Mouse (Mus musculus): ENCODE measurements around the gene Pzp. TPM values are rescaled to one million over a fixed set of nuclear protein-coding genes. Genes with fewer than 3 reads are reported as not detected.

Pzp gene
- polyA plus RNA-seq, 1 experiment from 2014 or later = not detected

- WGBS = 10% methylated on average over 12 of the region's 12 CpGs
- no peak overlapping the region for H3K9ac ChIP-seq
Measured at GRCm38 (mm10) chr6:128469451-128469850, 57.1 kb downstream of the Pzp start.

GRCm38 (mm10) chr6:128467298-128467697, 59.2 kb downstream of the Pzp start:
- WGBS = 51% methylated on average over 2 of the region's 2 CpGs
- Histone ChIP-seq H3K27me3 (no peaks in the 10 kb centered on the region), H3K4me3 (no peak overlapping the region), H3K4me2 (no peak overlapping the region), H3K27ac (no peak overlapping the region), H3K9ac (no peak overlapping the region), H3K9me3 (replicated peaks) (no peaks in the 10 kb centered on the region), H3K36me3 (ENCODE audit: poor library complexity, severe bottlenecking) (no peaks in the 10 kb centered on the region), H3K4me1 (peaks cover 11% of the 10 kb centered on the region)
- no peak for ATAC-seq

More at GRCm38 (mm10) chr6:128469451-128469850, 57.1 kb downstream of the Pzp start:
- Histone ChIP-seq H3K27ac (no peak overlapping the region), H3K4me3 (no peak overlapping the region), H3K4me1 (peaks cover 11% of the 10 kb centered on the region), H3K4me2 (no peak overlapping the region), H3K27me3 (no peaks in the 10 kb centered on the region), H3K9me3 (replicated peaks) (no peaks in the 10 kb centered on the region), H3K36me3 (ENCODE audit: poor library complexity, severe bottlenecking) (no peaks in the 10 kb centered on the region)
- no peak for ATAC-seq

GRCm38 (mm10) chr6:128466563-128466962, 60.0 kb downstream of the Pzp start:
- no peak for ATAC-seq
- H3K9ac ChIP-seq = no peak overlapping the region
- H3K36me3 ChIP-seq (ENCODE audit: poor library complexity, severe bottlenecking) = no peaks in the 10 kb centered on the region
- no peaks in the 10 kb centered on the region for H3K27me3 ChIP-seq
- no peak overlapping the region for H3K4me2 ChIP-seq
- H3K4me1 ChIP-seq = peaks cover 11% of the 10 kb centered on the region
- H3K9me3 ChIP-seq (replicated peaks) = no peaks in the 10 kb centered on the region
- 68% methylated on average over 3 of the region's 3 CpGs for WGBS
- H3K4me3 ChIP-seq = no peak overlapping the region
- H3K27ac ChIP-seq = no peak overlapping the region

GRCm38 (mm10) chr6:128466043-128466442, 60.5 kb downstream of the Pzp start:
- H3K9me3 ChIP-seq (replicated peaks) = no peaks in the 10 kb centered on the region
- peaks cover 11% of the 10 kb centered on the region for H3K4me1 ChIP-seq
- H3K4me2 ChIP-seq = no peak overlapping the region
- peak; percentile 70 for ATAC-seq
- H3K27me3 ChIP-seq = no peaks in the 10 kb centered on the region
- H3K4me3 ChIP-seq = no peak overlapping the region
- 23% methylated on average over 6 of the region's 7 CpGs for WGBS
- H3K9ac ChIP-seq = no peak overlapping the region
- no peak overlapping the region for H3K27ac ChIP-seq
- no peaks in the 10 kb centered on the region for H3K36me3 ChIP-seq (ENCODE audit: poor library complexity, severe bottlenecking)

GRCm38 (mm10) chr6:128464996-128465395, 61.5 kb downstream of the Pzp start:
- no peak for ATAC-seq
- Histone ChIP-seq H3K9ac (no peak overlapping the region), H3K36me3 (ENCODE audit: poor library complexity, severe bottlenecking) (no peaks in the 10 kb centered on the region), H3K4me2 (no peak overlapping the region), H3K4me3 (no peak overlapping the region), H3K4me1 (peaks cover 11% of the 10 kb centered on the region), H3K27me3 (no peaks in the 10 kb centered on the region), H3K27ac (no peak overlapping the region), H3K9me3 (replicated peaks) (no peaks in the 10 kb centered on the region)
- 90% methylated on average over 4 of the region's 4 CpGs for WGBS

DNA sequence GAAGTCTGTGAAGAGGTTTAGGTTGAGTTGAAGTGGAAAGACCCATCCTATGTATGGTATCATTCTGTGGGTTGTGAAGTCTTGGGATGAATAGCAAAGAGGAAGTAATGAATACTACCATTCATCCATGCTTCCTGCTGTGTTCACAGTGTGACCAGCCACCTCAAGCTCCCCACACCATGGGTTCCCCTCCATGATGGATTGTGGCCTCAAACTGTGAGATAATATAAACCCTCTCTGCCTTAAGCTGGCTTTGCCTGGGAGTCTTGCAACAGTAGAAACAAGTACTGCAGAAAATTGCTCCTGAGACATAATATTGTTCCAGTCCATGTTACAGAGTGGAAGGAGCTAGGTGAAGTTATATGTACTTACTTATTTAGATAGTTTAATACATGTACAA, 64.9 kb downstream of the Pzp start:
- H3K4me2 ChIP-seq = no peak overlapping the region
- H3K27me3 ChIP-seq = no peaks in the 10 kb centered on the region
- peaks cover 10% of the 10 kb centered on the region for H3K4me1 ChIP-seq
- no peaks in the 10 kb centered on the region for H3K36me3 ChIP-seq (ENCODE audit: poor library complexity, severe bottlenecking)
- no peak overlapping the region for H3K4me3 ChIP-seq
- ATAC-seq = no peak
- H3K27ac ChIP-seq = no peak overlapping the region
- H3K9me3 ChIP-seq (replicated peaks) = no peaks in the 10 kb centered on the region
- no peak overlapping the region for H3K9ac ChIP-seq

GRCm38 (mm10) chr6:128460729-128461503, 65.6 kb downstream of the Pzp start:
- Histone ChIP-seq H3K36me3 (ENCODE audit: poor library complexity, severe bottlenecking) (no peaks in the 10 kb centered on the region), H3K27ac (no peak overlapping the region), H3K27me3 (no peaks in the 10 kb centered on the region), H3K9ac (no peak overlapping the region), H3K9me3 (replicated peaks) (no peaks in the 10 kb centered on the region), H3K4me1 (peaks cover 3% of the 10 kb centered on the region), H3K4me3 (no peak overlapping the region), H3K4me2 (no peak overlapping the region)
- ATAC-seq = no peak
- WGBS = 77% methylated on average over 14 of the region's 14 CpGs

GRCm38 (mm10) chr6:128460321-128460720, 66.2 kb downstream of the Pzp start:
- 33% methylated on average over 2 of the region's 2 CpGs for WGBS
- no peak overlapping the region for H3K4me3 ChIP-seq
- no peak overlapping the region for H3K9ac ChIP-seq
- no peaks in the 10 kb centered on the region for H3K9me3 ChIP-seq (replicated peaks)
- H3K4me2 ChIP-seq = no peak overlapping the region
- no peak for ATAC-seq
- H3K27me3 ChIP-seq = no peaks in the 10 kb centered on the region
- no peak overlapping the region for H3K27ac ChIP-seq
- no peaks in the 10 kb centered on the region for H3K4me1 ChIP-seq
- no peaks in the 10 kb centered on the region for H3K36me3 ChIP-seq (ENCODE audit: poor library complexity, severe bottlenecking)

DNA sequence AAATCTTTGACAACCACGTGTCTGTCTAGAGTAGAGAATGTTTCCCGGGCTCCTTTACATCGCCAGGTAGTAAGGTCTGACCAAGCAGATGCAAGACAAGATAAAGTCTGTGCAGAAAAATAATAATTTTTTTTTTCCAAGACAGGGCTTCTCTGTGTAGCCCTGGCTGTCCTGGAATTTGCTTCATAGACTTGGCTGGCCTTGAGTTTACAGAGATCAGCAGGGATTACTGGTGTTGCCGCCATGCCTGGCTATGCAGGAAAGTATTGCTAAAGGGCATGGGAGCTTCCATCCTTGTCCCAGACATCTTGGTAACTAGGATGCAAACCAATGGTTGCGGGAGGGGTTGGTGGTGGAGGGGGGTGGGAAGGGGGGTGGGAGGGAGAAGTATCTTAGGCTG, 69.3 kb downstream of the Pzp start:
- H3K27ac ChIP-seq = no peak overlapping the region
- H3K4me1 ChIP-seq = no peaks in the 10 kb centered on the region
- H3K27me3 ChIP-seq = no peaks in the 10 kb centered on the region
- no peak overlapping the region for H3K9ac ChIP-seq
- no peaks in the 10 kb centered on the region for H3K9me3 ChIP-seq (replicated peaks)
- no peak overlapping the region for H3K4me2 ChIP-seq
- ATAC-seq = no peak
- no peaks in the 10 kb centered on the region for H3K36me3 ChIP-seq (ENCODE audit: poor library complexity, severe bottlenecking)
- 84% methylated on average over 5 of the region's 5 CpGs for WGBS
- H3K4me3 ChIP-seq = no peak overlapping the region

GRCm38 (mm10) chr6:128455835-128456605, 70.5 kb downstream of the Pzp start:
- ATAC-seq = no peak; the same call in 1 of the 2 replicates
- Histone ChIP-seq H3K36me3 (ENCODE audit: poor library complexity, severe bottlenecking) (no peaks in the 10 kb centered on the region), H3K4me3 (no peak overlapping the region), H3K9me3 (replicated peaks) (no peaks in the 10 kb centered on the region), H3K4me1 (no peaks in the 10 kb centered on the region), H3K4me2 (no peak overlapping the region), H3K27ac (no peak overlapping the region), H3K9ac (no peak overlapping the region), H3K27me3 (no peaks in the 10 kb centered on the region)
- 85% methylated on average over 12 of the region's 12 CpGs for WGBS

- 97% methylated on average over 5 of the region's 5 CpGs for WGBS
- no peak overlapping the region for H3K4me3 ChIP-seq
- no peak overlapping the region for H3K27ac ChIP-seq
- no peak overlapping the region for H3K9ac ChIP-seq
- no peaks in the 10 kb centered on the region for H3K27me3 ChIP-seq
- H3K36me3 ChIP-seq (ENCODE audit: poor library complexity, severe bottlenecking) = no peaks in the 10 kb centered on the region
- ATAC-seq = no peak
- H3K4me1 ChIP-seq = peaks cover 9% of the 10 kb centered on the region
- H3K9me3 ChIP-seq (replicated peaks) = no peaks in the 10 kb centered on the region
- no peak overlapping the region for H3K4me2 ChIP-seq
Measured at GRCm38 (mm10) chr6:128447063-128447462, 79.5 kb downstream of the Pzp start.

- Histone ChIP-seq H3K4me1 (peaks cover 9% of the 10 kb centered on the region), H3K9me3 (replicated peaks) (no peaks in the 10 kb centered on the region), H3K4me3 (no peak overlapping the region), H3K4me2 (peak overlapping the region; percentile 36), H3K27me3 (no peaks in the 10 kb centered on the region), H3K9ac (no peak overlapping the region; the same call in 1 of the 2 replicates), H3K27ac (no peak overlapping the region), H3K36me3 (ENCODE audit: poor library complexity, severe bottlenecking) (no peaks in the 10 kb centered on the region)
- 13% methylated on average over 14 of the region's 14 CpGs for WGBS
- ATAC-seq = peak; percentile 72
Measured at GRCm38 (mm10) chr6:128445761-128446535, 80.6 kb downstream of the Pzp start.
